8 mouse cellular contexts compared by ENCODE assay signal in the genomic region with DNA sequence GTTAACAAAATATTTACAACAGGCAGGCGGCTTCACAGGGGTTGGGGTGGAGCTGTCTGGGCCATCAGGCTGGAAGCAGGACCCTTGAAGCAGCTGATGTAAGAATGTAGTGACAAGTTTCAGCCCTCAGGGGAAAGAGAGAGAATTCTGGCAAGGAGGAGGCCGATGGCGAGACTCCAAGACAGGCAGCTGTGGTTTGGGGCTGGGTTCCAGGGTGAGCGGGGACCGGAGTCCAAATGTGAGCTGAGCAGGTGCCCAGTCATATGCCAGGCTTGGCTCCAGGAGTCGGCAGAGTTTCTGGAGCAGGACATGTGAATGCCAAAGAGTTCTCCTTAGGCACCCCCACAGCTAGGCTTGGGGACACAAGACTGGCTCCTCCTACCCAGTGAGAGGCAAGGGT.
DNase-seq lines count a peak whose midpoint lies in the region; ATAC-seq and TF ChIP-seq lines count a peak whose summit lies in the region.

No protein-coding gene starts in this region.

- peaks cover 10% of the 10 kb centered on the region; the same call in 1 of the 2 replicates for H3K4me1 ChIP-seq in heart, embryonic 10.5 days
- no peaks in the 10 kb centered on the region for H3K4me1 ChIP-seq in lung, adult 2 months (ENCODE audit: control insufficient read depth, insufficient read depth, low read length)
- peaks cover 5% of the 10 kb centered on the region; the same call in 1 of the 2 replicates for H3K4me1 ChIP-seq in stomach, postnatal 0 days (replicated peaks; ENCODE audit: control insufficient read depth, insufficient read depth)

- peak; percentile 98 for DNase-seq in heart, adult 11 months
- DNase-seq in heart, embryonic 10.5 days (ENCODE audit: low spot score), result no peak
- peak; percentile 14 for DNase-seq in adrenal gland, adult 8-10 months
- peak; percentile 71 for DNase-seq in kidney, adult 9 months
- DNase-seq in lung, adult 2 months, result peak; percentile 27
- peak; percentile 26 for DNase-seq in stomach, postnatal 0 days (ENCODE audit: low spot score)

- no peaks in the 10 kb centered on the region for H3K9me3 ChIP-seq in heart, embryonic 10.5 days
- H3K9me3 ChIP-seq in stomach, postnatal 0 days (ENCODE audit: control insufficient read depth, low read length), result no peaks in the 10 kb centered on the region

- H3K4me2 ChIP-seq in stomach, postnatal 0 days (replicated peaks; ENCODE audit: low read depth), result no peak overlapping the region

- 0 out of 2 replicates have a peak, but pooled peaks cover 4% of the 10 kb centered on the region for H3K27me3 ChIP-seq in heart, embryonic 10.5 days (ENCODE audit: insufficient read depth, poor library complexity, severe bottlenecking)
- no peaks in the 10 kb centered on the region for H3K27me3 ChIP-seq in stomach, postnatal 0 days (ENCODE audit: control insufficient read depth, insufficient read depth, low read length)

- H3K9ac ChIP-seq in stomach, postnatal 0 days (ENCODE audit: low read length), result no peak overlapping the region

- no peak for TF ChIP-seq POLR2A in lung, adult 2 months (IDR thresholded peaks at IDR 0.05; ENCODE audit: borderline replicate concordance, extremely low read depth, low read depth, low read length)

- H3K27ac ChIP-seq in heart, embryonic 10.5 days, result no peak overlapping the region
- H3K27ac ChIP-seq in stomach, postnatal 0 days (replicated peaks), result no peak overlapping the region

- 0 out of 2 replicates have a peak, but pooled peaks have one; percentile 34 for ATAC-seq in frontal cortex, adult (ENCODE audit: low TSS enrichment)
- ATAC-seq in stomach, postnatal 0 days (ENCODE audit: low FRiP score, low TSS enrichment), result no peak
- no peak for ATAC-seq in granulocyte monocyte progenitor cell, adult 5-6 weeks (replicated peaks; ENCODE audit: poor library complexity, severe bottlenecking)

- no peak for TF ChIP-seq CTCF in lung, adult 2 months (IDR thresholded peaks at IDR 0.05; ENCODE audit: insufficient read depth, low read length)
- TF ChIP-seq CTCF in stomach, postnatal 0 days (IDR thresholded peaks at IDR 0.05; ENCODE audit: low read depth), result no peak

- WGBS in heart, embryonic 10.5 days, result 75% methylated on average over 6 of the region's 6 CpGs
- 49% methylated on average over 6 of the region's 6 CpGs for WGBS in lung, adult 2 months
- 55% methylated on average over 6 of the region's 6 CpGs for WGBS in stomach, postnatal 0 days

- TF ChIP-seq EP300 in stomach, postnatal 0 days (optimal IDR thresholded peaks at IDR 0.05), result no peak

- no peaks in the 10 kb centered on the region for H3K36me3 ChIP-seq in heart, embryonic 10.5 days
- no peaks in the 10 kb centered on the region for H3K36me3 ChIP-seq in stomach, postnatal 0 days (ENCODE audit: control insufficient read depth, insufficient read depth, low read length)

- no peak overlapping the region for H3K4me3 ChIP-seq in heart, embryonic 10.5 days
- H3K4me3 ChIP-seq in lung, adult 2 months (replicated peaks; ENCODE audit: extremely low read depth, low read depth, low read length), result no peak overlapping the region
- no peak overlapping the region for H3K4me3 ChIP-seq in stomach, postnatal 0 days (ENCODE audit: low read depth, low read length)
